Comparison of ENCODE assay signal across 7 mouse cellular contexts in the genomic region with DNA sequence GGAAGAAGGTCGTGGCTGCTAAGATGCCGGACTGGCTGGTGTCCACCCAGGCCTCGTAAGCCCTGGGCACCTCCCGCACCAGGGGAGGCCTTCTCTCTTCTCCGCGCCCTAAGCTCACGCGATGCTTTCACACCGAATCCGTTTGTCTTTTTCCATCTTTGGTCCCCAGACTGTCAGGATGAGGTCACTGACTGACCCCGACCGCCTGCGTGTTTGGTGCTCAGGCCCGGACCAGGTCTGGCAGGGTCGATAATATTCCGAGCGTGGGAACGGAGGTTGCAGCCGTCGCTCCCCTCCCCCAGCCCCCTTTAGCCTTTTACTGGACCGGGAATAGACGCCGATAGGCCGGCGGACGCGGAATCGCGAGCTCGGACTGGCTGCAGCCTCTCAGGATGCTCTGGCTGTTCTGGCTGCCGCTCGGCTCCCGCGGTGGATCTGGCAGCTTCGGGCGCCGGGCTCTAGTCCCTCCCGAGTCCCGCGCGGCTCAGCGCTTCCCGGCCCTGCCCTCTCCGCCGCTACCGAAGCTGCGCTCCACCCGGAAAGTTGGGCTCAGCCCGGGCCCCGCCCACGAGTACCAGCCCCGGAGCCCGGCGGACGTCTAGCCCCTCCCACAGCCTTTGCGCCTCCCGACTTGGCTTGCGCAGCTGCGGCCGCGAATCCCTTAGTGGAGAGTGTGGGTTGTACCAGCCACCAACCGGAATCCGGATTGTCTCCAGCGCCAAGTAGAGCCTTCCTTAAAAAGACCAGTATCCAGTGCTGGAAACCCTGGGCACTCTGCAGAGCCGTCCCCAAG. TPM values are rescaled to one million over a fixed set of nuclear protein-coding genes. Genes with fewer than 3 reads are reported as not detected.
DNase-seq lines count a peak whose midpoint lies in the region; ATAC-seq lines count a peak whose summit lies in the region.

No protein-coding gene starts in this region.

- H3K36me3 ChIP-seq in embryonic facial prominence, embryonic 11.5 days (replicated peaks; ENCODE audit: control insufficient read depth, insufficient read depth, low read depth, low read length) = no peaks in the 10 kb centered on the region
- no peaks in the 10 kb centered on the region for H3K36me3 ChIP-seq in limb, embryonic 10.5 days
- H3K36me3 ChIP-seq in midbrain, embryonic 12.5 days = no peaks in the 10 kb centered on the region

- peak overlapping the region; percentile 92 for H3K4me2 ChIP-seq in embryonic facial prominence, embryonic 11.5 days (ENCODE audit: low read depth, low read length)
- peak overlapping the region; percentile 88 for H3K4me2 ChIP-seq in midbrain, embryonic 12.5 days (replicated peaks)

- peaks cover 3% of the 10 kb centered on the region for H3K27me3 ChIP-seq in embryonic facial prominence, embryonic 11.5 days (ENCODE audit: control insufficient read depth, insufficient read depth, low read length)
- H3K27me3 ChIP-seq in limb, embryonic 10.5 days (ENCODE audit: low read depth, poor library complexity, severe bottlenecking) = peaks cover 31% of the 10 kb centered on the region
- peaks cover 19% of the 10 kb centered on the region for H3K27me3 ChIP-seq in midbrain, embryonic 12.5 days

- H3K9ac ChIP-seq in embryonic facial prominence, embryonic 11.5 days (replicated peaks; ENCODE audit: low read length) = peak overlapping the region; percentile 60
- peak overlapping the region; percentile 73 for H3K9ac ChIP-seq in midbrain, embryonic 12.5 days (replicated peaks)

- peak; percentile 96 for DNase-seq in adrenal gland, postnatal 25 days
- peak; percentile 86 for DNase-seq in embryonic facial prominence, embryonic 11.5 days (ENCODE audit: low spot score)
- DNase-seq in kidney, adult 11 months = peak; percentile 92
- DNase-seq in limb, embryonic 10.5 days (ENCODE audit: low spot score) = peak; percentile 87
- DNase-seq in skeletal muscle tissue, adult 2 months (ENCODE audit: low read depth, low spot score) = peak; percentile 87

- no peaks in the 10 kb centered on the region for H3K9me3 ChIP-seq in embryonic facial prominence, embryonic 11.5 days (replicated peaks; ENCODE audit: control insufficient read depth, low read length)
- H3K9me3 ChIP-seq in limb, embryonic 10.5 days (replicated peaks) = no peaks in the 10 kb centered on the region
- H3K9me3 ChIP-seq in midbrain, embryonic 12.5 days = no peaks in the 10 kb centered on the region

- H3K27ac ChIP-seq in embryonic facial prominence, embryonic 11.5 days (replicated peaks; ENCODE audit: low read depth, low read length) = peak overlapping the region; percentile 3; the same call in 1 of the 2 replicates
- H3K27ac ChIP-seq in limb, embryonic 10.5 days = peak overlapping the region; percentile 72
- H3K27ac ChIP-seq in midbrain, embryonic 12.5 days (replicated peaks) = peak overlapping the region; percentile 65

- peaks cover 3% of the 10 kb centered on the region; the same call in 1 of the 2 replicates for H3K4me1 ChIP-seq in embryonic facial prominence, embryonic 11.5 days (ENCODE audit: control insufficient read depth, insufficient read depth, low read length)
- peaks cover 33% of the 10 kb centered on the region for H3K4me1 ChIP-seq in limb, embryonic 10.5 days
- H3K4me1 ChIP-seq in midbrain, embryonic 12.5 days = peaks cover 40% of the 10 kb centered on the region

- peak; percentile 61 for ATAC-seq in embryonic facial prominence, embryonic 11.5 days (replicated peaks; ENCODE audit: insufficient number of reproducible peaks, low FRiP score, low TSS enrichment, low read depth)
- ATAC-seq in granulocyte monocyte progenitor cell, adult 5-6 weeks (replicated peaks; ENCODE audit: poor library complexity, severe bottlenecking) = peak; percentile 77
- peak; percentile 90 for ATAC-seq in midbrain, embryonic 12.5 days (ENCODE audit: low FRiP score, low read depth)

- WGBS in embryonic facial prominence, embryonic 11.5 days = under 1% methylated on average over 59 of the region's 65 CpGs
- WGBS in limb, embryonic 10.5 days = under 1% methylated on average over 65 of the region's 65 CpGs
- under 1% methylated on average over 65 of the region's 65 CpGs for WGBS in midbrain, embryonic 12.5 days

- peak overlapping the region; percentile 53 for H3K4me3 ChIP-seq in embryonic facial prominence, embryonic 11.5 days (ENCODE audit: low read depth, low read length)
- peak overlapping the region; percentile 72 for H3K4me3 ChIP-seq in limb, embryonic 10.5 days
- peak overlapping the region; percentile 65 for H3K4me3 ChIP-seq in midbrain, embryonic 12.5 days

RNA-seq across cellular contexts. Expression of a gene that starts 1.0 kb away (rescaled TPM):
- 6.6 and 6.9 TPM in 2 replicates for total RNA-seq in adrenal gland, postnatal 25 days (2021)
- polyA plus RNA-seq in embryonic facial prominence, embryonic 11.5 days (2014; fragmentation: Nextera tagmentation; extraction: Ambion mirVana) = 2.0 and 2.1 TPM in 2 replicates
- total RNA-seq in granulocyte monocyte progenitor cell, adult 5-6 weeks (2014; fragmentation: Nextera tagmentation) = 1.2 and 2.1 TPM in 2 replicates
- 2.4 and 2.8 TPM in 2 replicates for total RNA-seq in granulocyte monocyte progenitor cell, adult 5-6 weeks (2017)
- polyA plus RNA-seq in limb, embryonic 10.5 days (2016; fragmentation: Nextera tagmentation; extraction: Ambion mirVana) = 2.5 and 2.6 TPM in 2 replicates
- polyA plus RNA-seq in midbrain, embryonic 12.5 days (2016; fragmentation: Nextera tagmentation; extraction: Ambion mirVana) = 6.7 and 7.8 TPM in 2 replicates

RNA-seq across cellular contexts. Expression of a gene that starts 18.4 kb away (rescaled TPM):
- 125 and 128 TPM in 2 replicates for total RNA-seq in adrenal gland, postnatal 25 days (2021)
- polyA plus RNA-seq in embryonic facial prominence, embryonic 11.5 days (2014; fragmentation: Nextera tagmentation; extraction: Ambion mirVana) = 31.0 and 33.8 TPM in 2 replicates
- total RNA-seq in granulocyte monocyte progenitor cell, adult 5-6 weeks (2014; fragmentation: Nextera tagmentation) = 69.5 and 77.3 TPM in 2 replicates
- 46.0 and 51.7 TPM in 2 replicates for total RNA-seq in granulocyte monocyte progenitor cell, adult 5-6 weeks (2017)
- polyA plus RNA-seq in limb, embryonic 10.5 days (2016; fragmentation: Nextera tagmentation; extraction: Ambion mirVana) = 19.5 and 23.9 TPM in 2 replicates
- 23.2 and 27.0 TPM in 2 replicates for polyA plus RNA-seq in midbrain, embryonic 12.5 days (2016; fragmentation: Nextera tagmentation; extraction: Ambion mirVana)

RNA-seq across cellular contexts. Expression of a gene that starts 18.5 kb away (rescaled TPM):
- total RNA-seq in adrenal gland, postnatal 25 days (2021) = 3.9 and 4.1 TPM in 2 replicates
- 13.2 and 13.9 TPM in 2 replicates for polyA plus RNA-seq in embryonic facial prominence, embryonic 11.5 days (2014; fragmentation: Nextera tagmentation; extraction: Ambion mirVana)
- total RNA-seq in granulocyte monocyte progenitor cell, adult 5-6 weeks (2014; fragmentation: Nextera tagmentation) = 0.39 and 1.7 TPM in 2 replicates
- 0.60 and 0.67 TPM in 2 replicates for total RNA-seq in granulocyte monocyte progenitor cell, adult 5-6 weeks (2017)
- 12.9 and 17.0 TPM in 2 replicates for polyA plus RNA-seq in limb, embryonic 10.5 days (2016; fragmentation: Nextera tagmentation; extraction: Ambion mirVana)
- 29.4 and 29.9 TPM in 2 replicates for polyA plus RNA-seq in midbrain, embryonic 12.5 days (2016; fragmentation: Nextera tagmentation; extraction: Ambion mirVana)

RNA-seq across cellular contexts. Expression of a gene that starts 18.6 kb away (rescaled TPM):
- 0.33 and 0.82 TPM in 2 replicates for total RNA-seq in adrenal gland, postnatal 25 days (2021)
- polyA plus RNA-seq in embryonic facial prominence, embryonic 11.5 days (2014; fragmentation: Nextera tagmentation; extraction: Ambion mirVana) = 0.21 TPM in 2 replicates
- total RNA-seq in granulocyte monocyte progenitor cell, adult 5-6 weeks (2014; fragmentation: Nextera tagmentation) = not detected in 2 replicates
- not detected in 2 replicates for total RNA-seq in granulocyte monocyte progenitor cell, adult 5-6 weeks (2017)
- 0.67 and 0.70 TPM in 2 replicates for polyA plus RNA-seq in limb, embryonic 10.5 days (2016; fragmentation: Nextera tagmentation; extraction: Ambion mirVana)
- polyA plus RNA-seq in midbrain, embryonic 12.5 days (2016; fragmentation: Nextera tagmentation; extraction: Ambion mirVana) = 0.74 and 1.1 TPM in 2 replicates

RNA-seq across cellular contexts. Expression of a gene that starts 49.8 kb away (rescaled TPM):
- total RNA-seq in adrenal gland, postnatal 25 days (2021) = 1.1 and 2.6 TPM in 2 replicates
- polyA plus RNA-seq in embryonic facial prominence, embryonic 11.5 days (2014; fragmentation: Nextera tagmentation; extraction: Ambion mirVana) = 0.55 and 0.85 TPM in 2 replicates
- 0.19 TPM in 1 of 2 replicates, not detected in the other for total RNA-seq in granulocyte monocyte progenitor cell, adult 5-6 weeks (2014; fragmentation: Nextera tagmentation)
- not detected in 2 replicates for total RNA-seq in granulocyte monocyte progenitor cell, adult 5-6 weeks (2017)
- 0.23 and 0.34 TPM in 2 replicates for polyA plus RNA-seq in limb, embryonic 10.5 days (2016; fragmentation: Nextera tagmentation; extraction: Ambion mirVana)
- polyA plus RNA-seq in midbrain, embryonic 12.5 days (2016; fragmentation: Nextera tagmentation; extraction: Ambion mirVana) = 5.1 and 5.3 TPM in 2 replicates

Comparison
In these comparisons a context has a peak if more than half of its experiments do, and no peak if none do; other contexts are left out.
1. Peak in every context shown above with its lines: DNase-seq, ATAC-seq, H3K4me3 ChIP-seq and H3K27ac ChIP-seq.
2. H3K27ac ChIP-seq: peak in every context shown above with its lines; median percentile 72 in limb, embryonic 10.5 days; 65 in midbrain, embryonic 12.5 days; 3 in embryonic facial prominence, embryonic 11.5 days.